Mouse (Mus musculus): ENCODE measurements around the gene Itgb1.

The Itgb1 gene

GRCm38 (mm10) chr8:128684609-128685506 is 596 bp upstream of the Itgb1 start:
- peak; percentile 18 for DNase-seq

GRCm38 (mm10) chr8:128686429-128686990 is 1.1 kb downstream of the Itgb1 start:
- no peak for DNase-seq

- DNase-seq: no peak
These were observed 3.2 kb downstream of the Itgb1 start for GRCm38 (mm10) chr8:128688679-128689078.

- DNase-seq: no peak
These were observed 4.6 kb downstream of the Itgb1 start for GRCm38 (mm10) chr8:128690056-128690455.

DNA sequence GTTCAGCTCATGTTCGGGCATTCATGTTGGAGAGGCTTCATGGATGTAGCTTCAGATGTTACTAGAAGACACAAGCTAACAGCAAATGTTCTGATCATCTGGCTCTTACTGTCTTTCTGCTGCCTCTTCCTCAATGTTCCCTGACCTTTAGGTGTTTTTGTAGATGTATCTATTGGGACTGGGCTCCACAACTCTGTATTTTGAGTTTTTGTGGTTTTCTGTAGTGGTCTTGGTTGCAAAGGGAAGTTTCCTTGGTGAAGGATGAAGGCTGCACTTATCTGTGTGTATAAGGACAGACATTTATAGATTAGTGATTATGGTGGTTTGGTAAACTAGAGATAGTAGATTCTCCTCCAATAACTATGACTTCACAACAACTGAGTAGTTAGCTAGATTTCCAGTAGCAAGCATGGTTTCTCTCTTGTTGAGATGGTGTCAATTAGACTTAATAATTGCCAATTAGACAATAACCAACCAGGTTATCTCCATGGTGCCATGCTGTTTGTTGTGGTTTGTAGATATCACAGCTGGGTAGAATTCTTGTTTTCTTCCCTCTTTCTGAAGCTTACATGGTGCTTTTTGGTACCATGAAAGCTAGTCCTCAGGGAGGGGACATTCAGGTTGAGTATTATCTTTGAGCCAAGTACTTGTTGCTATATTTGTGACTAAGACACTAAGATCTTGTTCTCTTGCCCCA is 11.4 kb downstream of the Itgb1 start:
- DNase-seq: no peak

DNA sequence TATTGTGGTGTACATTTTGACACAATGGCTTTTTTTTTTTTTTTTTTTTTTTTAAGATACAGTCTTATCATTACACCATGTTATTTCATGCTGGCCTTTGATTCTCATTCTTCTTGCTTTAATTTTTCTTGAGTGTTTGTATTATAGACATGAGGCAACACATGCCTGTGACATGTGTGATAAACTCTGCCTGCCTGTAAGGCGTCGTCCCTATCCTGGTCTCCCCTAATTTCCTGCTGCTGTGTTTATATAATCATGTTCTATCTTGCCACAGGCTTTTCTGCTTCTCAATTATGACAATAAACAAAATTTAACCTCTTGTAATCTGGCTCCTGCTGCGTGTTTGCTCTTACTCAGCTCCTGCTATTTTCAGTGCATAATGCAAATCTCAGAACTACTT is 12.5 kb downstream of the Itgb1 start:
- no peak for DNase-seq

GRCm38 (mm10) chr8:128704376-128704775 is 18.9 kb downstream of the Itgb1 start:
- DNase-seq: no peak

DNA sequence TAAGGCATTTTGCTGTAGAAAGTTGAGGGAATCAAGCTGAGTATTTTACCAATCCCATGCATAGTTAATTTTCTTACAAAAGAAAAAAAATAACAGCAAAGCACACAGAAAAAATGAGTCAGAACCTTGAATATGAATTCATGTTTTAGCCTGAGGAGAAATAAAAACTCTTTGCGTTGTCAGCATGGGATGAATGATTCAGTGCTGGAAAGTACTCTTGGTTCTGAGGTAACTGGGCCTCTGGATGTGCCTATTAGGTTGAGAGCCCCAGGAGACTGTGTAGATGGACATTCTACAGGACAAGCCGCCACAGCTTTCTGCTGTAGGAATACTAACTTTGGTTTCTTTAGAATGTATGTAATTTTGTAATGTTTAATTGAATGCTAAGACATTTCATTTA is 19.4 kb downstream of the Itgb1 start:
- DNase-seq: no peak

DNA sequence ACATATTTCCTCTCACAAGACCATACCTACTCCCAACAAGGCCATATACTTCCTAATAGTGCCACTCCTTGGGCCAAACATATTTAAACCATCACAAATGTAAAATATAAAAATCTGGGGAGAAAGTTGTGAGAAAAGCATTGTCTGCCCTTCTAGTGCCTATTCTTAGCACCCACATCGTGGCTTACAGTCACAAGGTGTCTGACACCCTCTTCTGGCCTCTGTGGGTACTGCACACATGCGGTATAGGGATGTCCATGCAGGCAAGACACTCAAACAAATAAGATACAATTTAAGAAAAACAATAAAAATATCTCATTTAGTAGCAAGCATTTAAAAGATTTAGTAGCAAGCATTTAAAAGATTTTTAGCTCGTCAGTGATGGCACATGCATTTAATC is 23.8 kb downstream of the Itgb1 start:
- DNase-seq: peak; percentile 77

DNA sequence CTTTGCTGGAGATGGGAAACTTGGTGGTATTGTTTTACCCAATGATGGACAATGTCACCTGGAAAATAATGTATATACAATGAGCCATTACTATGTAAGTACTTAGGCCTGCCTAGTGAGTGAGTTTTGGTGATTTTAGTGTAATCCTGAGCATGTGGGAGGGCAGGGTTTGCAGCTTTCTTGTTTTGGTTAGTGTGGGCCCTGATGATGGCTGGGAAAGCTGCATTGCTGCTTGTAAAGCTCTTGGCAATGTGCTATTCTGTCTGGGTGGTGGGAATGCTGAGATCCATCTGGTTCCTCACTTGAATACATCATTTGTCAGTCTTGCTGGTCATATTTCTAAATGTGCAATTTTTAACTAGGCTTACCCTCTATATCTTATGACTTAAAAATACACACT is 30.7 kb downstream of the Itgb1 start:
- DNase-seq: no peak

DNA sequence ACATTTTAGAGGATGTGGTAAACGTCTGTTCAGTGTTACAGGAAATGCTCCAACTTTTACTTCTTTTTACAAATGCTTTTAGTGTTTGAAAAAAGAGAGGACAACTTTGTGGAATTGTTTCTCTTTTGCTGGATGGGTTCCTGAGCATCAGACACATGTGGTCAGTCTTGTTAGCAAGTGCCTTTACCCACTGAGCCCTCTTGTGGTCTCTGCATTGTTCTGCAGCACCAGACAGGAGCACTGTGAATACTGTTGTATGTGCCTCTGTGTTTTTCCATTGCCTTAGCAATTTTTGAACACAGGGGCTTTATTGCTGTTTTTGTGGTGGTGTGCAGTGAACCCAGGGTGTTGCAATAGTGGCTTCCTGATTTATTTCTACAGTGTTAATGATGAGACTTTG is 39.4 kb downstream of the Itgb1 start:
- peak; percentile 61 for DNase-seq

DNA sequence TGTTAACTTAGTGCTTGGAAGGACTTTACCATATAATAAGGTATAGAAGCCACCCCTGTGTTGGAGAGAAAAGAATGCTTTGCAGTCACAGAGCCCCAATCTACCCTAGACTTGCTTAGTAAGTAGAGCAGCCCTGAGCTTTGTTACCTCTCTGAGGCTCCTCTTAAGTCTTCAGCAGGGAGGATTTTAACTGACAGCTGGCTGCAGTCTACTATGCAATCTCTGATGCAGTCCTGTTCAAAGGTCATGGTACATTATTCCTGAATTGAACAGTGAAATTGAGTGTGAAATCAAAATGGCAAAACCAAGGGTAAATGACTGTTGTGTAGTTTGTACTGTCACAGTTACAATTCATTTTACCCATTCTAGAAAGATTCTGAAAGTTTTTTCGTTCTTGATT is 41.8 kb downstream of the Itgb1 start:
- DNase-seq: peak; percentile 13

DNA sequence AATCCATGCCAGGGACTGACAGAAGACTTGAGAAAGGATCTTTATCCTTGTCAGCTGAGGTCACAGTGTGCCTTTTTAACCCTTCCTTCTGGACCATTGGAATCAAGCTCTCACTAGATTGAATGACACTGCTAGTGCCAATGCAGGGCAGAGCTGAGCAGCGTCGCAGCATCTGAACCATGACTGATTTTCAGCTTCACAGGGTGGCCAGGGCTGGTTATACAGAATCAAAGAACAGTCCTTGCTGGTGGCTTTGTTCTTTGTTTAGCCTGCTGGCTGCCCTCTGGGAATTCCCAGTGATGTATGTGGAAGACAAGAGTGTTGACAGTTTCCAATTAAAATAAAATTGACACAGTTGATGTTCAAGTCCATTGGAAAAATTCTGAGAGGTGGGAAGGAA is 46.8 kb downstream of the Itgb1 start:
- peak; percentile 29 for DNase-seq

- DNase-seq: no peak
These were observed 48.7 kb downstream of the Itgb1 start for GRCm38 (mm10) chr8:128734118-128734517.

- no peak for DNase-seq
These were observed 50.2 kb downstream of the Itgb1 start for GRCm38 (mm10) chr8:128735692-128736091.
